Mouse (Mus musculus) testis, postnatal 14 days (tissue): ENCODE results near the gene 4930518I15Rik.
"Not testable (repeated sequence)": the region's sequence is repeated elsewhere in the genome, so short reads cannot be mapped to it uniquely, and the experiment has no call there.

Experiments
- DNase-seq: peaks from one replicate; pipeline ENCODE4 v3.0.0; 2021; ENCODE audit warnings: low spot score

The 4930518I15Rik gene

DNA sequence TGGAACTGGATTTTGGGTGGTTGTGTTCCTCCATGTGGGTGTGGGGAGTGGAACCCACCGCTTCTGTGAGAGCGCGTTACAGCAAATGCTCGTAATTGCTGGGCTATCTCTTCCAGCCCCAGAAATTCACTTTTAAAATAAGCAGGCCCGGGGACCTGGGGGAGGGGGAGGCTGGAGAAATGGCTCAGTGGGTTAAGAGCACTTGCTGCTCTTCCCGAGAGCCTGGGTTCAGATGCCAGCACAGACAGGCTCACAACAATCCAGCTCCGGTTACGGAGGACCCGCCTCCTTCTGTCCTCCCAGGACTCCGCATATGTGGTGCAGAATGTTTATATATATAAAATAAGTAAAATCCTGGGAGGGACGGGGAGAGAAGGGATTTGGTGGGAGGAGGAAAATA lies 15.0 kb downstream of the 4930518I15Rik start:
- no peak for DNase-seq

DNA sequence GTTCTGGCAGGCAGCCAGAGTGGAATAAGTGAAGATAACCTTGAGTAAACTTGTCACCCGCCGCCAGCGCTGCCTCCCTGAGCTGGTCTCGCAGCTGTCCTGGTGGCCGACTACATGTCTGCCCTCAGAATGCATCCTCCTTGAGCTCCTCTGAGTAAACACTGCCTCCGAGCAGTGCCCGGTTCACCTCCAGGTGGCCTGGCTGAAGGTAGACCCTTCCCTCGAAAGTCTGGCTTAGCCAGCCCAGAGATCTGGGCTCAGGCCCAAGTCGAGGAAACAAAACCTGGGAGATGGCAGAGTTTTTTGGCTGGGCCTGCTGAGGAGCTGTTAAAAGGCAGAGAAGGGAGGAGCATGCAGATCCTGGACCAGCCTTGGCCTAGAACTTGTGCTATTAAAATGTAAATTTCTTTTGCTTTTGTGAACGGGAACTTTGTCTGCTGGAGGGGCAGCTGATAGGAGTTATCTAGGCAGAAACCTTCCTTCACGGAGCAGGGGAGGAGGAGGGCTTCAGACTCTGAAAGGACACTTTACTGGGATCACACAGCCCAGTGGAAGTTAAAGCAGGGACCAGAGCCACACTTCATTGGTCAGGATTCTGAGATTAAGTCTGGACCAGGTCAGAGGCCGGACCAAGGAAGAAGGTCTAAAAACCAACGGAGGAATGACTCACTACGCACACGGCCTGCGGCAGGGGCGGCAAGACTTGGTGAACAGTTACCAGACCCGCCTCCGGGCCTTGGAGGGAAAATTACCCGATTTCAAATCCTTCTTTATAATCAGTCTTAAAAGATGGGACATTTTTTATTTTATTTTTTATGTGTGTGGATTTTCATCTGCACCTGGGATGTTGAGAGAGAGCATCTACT lies 15.7 kb downstream of the 4930518I15Rik start:
- peak; percentile 73 for DNase-seq

DNA sequence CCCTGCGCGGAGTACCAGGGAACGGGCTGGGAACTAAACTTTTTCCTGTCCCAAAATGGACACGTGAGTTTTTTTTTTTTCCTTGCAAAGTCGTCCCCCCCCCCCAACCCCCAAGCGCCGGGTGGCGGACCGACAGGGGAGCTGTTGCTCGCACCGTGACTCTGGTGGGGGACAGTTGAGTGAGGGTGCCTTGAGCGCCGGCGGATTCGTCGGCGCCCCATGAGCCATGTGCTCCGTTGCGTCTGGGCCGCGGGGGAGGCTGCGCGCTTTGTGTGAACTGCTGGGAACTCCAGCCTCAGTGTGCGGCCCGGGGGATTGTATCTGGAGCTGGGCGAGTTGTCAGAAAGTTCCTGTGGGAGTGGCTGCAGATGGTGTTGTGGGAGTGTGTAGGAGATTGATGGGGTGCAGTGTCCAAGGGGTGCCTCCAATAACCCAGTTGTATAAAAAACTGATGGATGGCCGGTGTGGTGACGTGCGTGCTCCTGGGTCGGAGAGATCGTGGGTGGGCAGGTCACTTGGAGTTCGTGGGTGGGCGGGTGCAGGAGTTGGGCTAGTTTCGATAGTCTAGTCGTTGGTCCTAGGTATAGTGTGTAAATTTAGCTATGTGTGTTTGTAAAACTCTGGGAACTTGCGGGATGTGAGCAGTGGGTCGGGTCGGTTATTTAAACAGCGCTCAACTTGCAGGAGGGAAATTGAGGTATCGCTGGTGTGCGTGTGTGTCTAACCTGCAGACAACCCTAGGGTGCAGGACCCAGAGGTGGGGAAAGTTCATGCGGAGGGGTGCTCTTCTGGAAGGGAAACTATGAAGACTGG lies 16.5 kb downstream of the 4930518I15Rik start:
- DNase-seq: peak; percentile 82

DNA sequence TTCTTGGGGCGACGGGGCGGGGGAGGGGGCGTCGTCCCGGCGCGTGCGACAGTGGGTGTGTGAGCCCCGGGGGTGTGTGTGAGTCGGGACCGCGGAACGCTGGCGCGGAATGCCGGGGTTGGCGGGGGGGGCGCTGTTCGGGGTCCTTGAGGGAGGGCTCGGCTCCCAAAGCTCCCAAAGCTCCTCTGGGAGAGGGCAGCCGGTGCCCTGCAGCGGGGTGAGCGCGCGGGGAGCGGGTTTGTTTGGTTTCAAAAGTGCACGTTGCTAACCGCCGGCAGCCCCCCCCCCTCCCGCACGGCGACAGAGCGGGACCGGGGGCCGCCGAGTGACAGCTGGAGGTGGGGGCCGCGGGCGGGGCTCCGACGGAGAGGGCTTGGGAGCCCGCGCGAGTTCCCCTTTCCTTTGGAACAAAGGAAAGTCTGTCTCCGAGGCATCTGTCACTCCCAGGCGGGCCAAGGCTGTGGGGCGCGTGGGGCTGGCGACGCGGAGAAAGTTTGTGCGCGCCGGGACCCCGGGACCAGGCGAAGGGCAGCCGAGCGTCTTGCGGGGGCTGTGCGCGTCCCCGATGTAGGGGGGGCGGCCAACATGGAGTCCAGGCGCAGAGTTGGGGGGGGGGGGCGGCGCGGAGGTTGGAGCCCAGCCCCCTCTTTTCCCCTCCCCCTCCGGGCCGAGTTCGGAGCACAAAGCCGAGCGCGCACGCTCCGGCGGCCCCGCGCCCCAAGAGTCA lies 17.3 kb downstream of the 4930518I15Rik start:
- peak; percentile 48 for DNase-seq

DNA sequence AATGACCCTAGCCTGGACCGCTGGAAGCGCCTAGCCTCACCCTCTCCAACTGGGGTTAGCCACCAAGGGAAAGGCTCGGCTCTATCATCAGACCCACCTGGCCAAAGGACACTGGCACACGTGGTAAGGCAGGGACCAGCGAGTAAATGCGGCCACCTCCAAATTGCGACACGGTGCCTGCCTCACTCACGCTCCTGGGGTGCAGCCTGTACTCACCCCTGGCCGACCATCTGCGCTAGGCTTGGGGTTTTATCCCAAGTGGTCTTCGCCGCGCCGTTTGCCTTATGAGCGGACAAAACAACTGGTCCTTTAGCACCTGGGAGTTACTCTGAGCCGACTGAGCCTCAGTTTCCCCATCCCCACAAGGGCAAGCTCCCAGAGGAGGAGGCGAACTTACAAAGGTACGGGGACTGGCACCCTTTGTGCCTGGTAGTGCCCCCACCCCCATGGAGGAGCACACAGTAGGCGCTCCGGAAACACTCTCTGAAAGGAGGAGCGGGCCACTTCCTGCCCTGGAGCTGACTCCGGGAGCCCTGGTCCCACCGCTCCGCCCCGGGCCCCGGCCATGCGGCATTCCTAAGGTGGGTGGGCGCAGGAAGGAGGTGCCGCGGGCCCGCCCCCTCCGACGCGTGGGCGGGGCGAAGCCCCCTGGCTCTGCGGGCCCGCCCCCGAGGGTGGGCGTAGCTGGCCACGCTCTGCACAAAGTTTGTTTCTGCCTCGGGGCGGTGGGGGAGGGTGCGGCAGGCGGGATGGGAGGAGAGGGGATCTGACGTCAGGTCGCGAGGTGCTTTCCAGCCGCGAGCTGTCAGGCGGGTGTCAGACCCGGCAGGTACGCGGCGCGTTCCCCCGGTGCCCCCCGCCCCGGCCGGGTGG lies 18.2 kb downstream of the 4930518I15Rik start, which contains the start of gene Tgif2:
Gene Tgif2, plus strand, starts transcription at position 689 of the 873 bp plus-strand sequence.
- DNase-seq: peak; percentile 88

DNA sequence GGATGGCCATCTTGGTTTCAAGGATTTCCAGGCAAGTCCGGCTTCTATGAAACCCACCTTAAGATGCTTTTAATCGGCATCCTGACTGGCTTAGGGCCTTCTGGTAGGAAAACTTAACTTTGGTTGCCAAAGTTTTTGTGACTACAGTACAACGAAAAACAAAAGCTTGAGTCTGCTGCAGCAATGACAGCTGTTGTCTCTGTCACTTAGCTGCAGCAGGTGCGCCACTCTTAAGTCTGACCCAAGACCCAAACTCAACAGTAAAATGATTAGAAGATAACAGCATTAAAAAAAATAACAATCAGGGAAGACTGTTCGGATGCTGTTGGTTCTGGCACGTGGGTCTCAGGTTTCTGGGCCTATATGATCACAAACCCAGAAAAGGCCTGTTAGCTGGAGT lies 18.9 kb downstream of the 4930518I15Rik start:
- no peak for DNase-seq

DNA sequence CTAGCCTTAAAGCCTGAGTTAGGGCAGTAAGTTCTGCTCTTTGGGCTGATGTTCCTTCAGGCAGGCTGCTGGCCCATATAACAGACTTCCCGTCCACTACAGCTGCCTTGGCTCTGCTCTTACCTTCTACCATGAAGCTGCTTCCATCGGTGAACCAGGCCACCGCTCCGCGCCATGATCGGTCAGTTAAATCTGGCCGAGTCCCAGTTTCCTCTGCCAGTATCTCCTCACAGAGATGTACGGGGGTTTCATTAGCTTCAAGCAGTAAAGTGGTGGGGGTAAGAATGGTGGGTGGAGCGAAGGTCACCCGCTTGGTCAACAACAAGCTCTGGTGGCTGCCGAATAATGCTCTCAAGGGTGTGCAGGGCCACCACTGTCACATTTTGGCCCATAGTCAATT lies 23.4 kb downstream of the 4930518I15Rik start:
- no peak for DNase-seq

DNA sequence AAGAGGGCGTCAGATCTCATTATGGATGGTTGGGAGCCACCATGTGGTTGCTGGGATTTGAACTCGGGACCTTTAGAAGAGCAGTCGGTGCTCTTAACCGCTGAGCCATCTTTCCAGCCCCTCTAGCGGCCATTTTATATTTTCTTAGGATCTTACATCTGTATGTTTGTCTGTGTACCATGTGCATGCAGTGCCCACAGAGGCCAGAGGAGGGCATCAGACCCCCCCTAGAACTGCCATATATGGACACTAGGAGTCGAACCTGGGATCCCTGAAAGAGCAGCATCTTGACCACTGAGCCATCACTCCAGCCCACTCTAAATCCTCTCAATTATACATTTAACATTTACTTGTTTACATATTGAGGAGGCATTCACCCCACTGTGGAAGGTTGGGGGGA lies 32.6 kb downstream of the 4930518I15Rik start:
- not testable (repeated sequence) for DNase-seq

DNA sequence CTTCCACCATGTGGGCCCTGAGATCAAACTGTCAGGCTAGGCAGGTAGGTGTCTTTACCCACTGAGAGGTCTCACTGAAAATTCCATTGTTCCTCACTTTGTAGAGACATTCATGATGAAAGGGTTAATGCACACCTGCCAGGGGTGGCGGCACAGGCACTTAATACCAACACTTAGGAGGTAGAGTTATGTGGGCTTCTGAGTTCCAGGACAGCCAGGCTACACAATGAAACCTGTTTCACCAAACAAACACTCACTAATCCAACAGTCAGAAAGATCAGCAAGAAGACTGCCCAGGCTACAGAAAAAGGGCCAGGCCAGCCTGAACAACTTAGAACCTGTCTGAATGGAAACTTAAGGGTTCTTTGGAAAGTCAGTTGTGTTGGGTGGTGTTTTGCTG lies 41.6 kb downstream of the 4930518I15Rik start:
- no peak for DNase-seq

DNA sequence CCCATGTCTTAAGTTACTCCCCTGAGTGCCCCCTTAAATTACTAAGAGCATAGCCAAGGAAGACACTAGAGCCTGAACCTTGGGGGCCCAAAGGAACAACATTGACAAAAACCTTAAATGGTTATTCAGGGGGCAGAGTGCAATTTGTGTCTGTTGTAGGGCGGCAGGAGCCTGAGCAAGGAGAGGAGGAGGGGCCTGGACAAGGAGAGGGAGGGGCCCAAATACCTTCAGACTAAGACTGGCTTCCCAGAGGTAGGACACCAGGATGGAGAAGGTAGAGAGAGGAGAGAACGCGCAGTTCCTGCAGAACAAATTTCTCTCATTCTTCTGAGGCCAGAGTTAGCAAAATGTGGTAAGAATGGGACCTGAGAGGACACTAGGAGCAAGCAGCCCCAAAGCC lies 42.3 kb downstream of the 4930518I15Rik start:
- DNase-seq: no peak

DNA sequence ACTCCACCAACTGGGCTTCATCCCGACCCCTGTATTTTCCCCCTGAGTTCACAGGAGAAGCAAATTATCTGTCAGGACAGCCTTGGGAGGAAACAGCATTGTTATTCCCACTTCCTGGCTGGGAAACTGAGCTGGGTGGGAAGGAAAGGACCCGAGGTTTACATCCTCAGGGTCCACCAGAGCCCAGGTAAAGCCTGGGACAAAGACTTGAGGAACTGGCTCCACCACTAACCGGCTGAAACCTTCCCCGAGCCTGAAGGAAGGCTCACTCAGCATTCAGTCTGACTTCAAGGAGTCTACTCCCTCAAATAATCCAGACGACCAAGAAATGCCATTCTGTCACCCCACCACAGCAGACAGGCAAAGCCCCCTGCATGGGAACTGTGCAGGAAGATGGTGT lies 42.9 kb downstream of the 4930518I15Rik start:
- DNase-seq: no peak

DNA sequence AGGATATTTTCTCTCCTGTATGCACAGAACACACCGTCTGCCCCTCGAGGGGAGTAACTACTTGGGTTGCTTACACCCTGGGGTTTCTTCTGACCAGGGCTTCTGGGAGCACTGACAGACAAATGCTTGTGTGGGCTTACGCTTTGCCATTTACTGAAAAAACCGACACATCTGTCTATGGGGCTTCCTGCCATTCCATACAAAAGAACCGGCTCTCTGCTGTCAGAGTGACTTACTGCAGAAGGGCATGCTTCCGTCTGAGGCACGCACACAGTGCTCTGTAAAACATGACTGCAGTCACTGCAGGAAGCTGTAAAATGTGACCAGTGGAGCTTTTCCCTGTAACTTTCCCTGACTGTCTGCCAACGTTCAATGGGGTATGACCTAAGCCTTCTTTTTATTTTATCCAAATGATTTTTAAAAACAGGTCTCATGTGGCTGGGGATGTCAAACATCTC lies 43.4 kb downstream of the 4930518I15Rik start:
- no peak for DNase-seq

DNA sequence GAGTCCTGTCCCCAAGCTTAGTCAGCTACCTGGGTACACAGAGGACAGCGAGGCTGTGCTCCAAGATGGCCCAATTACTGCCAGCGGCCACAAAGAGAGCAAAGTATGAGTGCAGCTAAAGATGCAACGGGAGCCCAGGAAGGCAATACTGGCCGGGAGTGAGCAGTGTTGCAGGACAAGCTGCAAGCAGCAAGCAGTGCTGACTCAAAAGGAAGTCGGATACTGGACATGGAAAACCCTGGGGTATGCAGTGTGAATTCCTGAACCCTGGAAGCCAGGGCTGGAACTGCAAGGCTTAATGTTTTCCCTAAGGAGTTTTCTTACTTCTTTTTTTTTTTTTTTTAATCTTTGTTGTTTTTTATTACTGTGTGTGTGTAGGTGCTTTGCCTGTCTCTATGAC lies 46.2 kb downstream of the 4930518I15Rik start:
- DNase-seq: no peak

DNA sequence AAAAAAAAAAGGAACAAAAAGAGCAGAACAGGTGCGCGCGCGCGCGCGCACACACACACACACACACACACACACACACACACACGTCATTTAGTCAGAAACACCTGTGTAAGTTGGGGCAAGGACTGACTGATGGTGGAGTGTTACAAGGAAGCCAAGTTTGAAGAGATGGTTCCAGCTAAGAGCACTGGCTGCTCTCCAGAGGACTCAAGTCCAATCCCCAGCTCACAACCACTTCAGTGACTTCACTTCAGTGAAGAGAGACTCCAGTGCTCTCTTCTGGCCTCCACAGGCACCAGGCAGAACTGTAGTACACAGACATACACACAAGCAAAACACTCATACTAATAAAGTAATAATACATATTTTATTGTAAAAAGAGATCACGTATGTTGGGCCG lies 47.0 kb downstream of the 4930518I15Rik start:
- DNase-seq: no peak

DNA sequence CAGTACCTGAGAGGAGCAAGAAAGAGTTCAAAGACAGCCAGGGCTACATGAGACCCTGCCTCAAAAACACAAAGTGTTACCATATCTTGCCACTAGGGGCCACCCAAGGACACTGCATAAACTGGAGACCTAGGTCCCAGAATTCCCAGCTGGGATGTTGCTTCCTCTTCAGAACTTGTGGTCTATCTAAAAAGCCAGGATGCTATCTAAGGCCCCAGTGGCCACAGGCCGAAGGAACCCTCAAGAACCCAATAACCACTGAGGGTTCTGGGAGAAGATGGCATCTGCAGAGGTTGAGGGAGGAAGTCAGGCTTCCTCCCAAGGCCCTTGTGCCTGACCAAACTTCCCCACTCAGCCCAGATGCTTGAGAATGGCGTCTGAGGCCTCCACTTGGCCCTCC lies 48.2 kb downstream of the 4930518I15Rik start:
- DNase-seq: peak; percentile 62

DNA sequence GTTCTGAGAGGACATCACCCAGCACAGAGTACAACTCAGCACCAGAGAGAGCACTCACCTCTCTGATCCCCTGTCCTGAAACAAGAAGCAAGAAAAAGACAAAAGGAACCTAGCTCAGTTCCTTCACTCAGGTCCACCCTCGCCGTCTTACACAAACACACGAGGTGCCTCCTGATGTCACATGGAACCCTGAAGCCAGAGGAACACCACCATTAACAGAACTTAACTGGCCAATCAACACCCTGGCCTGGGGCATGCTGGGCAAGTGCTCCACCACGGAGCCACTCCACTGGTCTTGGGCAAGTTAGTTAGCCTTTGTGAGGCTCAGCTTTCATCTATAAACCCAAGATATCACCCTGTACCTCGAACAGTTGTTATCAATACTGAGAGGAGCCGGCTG lies 50.9 kb downstream of the 4930518I15Rik start:
- no peak for DNase-seq
